Mouse (Mus musculus): ENCODE results near the gene Adam11.

- no peak for TF ChIP-seq CTCF (IDR thresholded peaks at IDR 0.05; ENCODE audit: control insufficient read depth, insufficient read depth, insufficient replicate concordance, low read depth, low read length)
- TF ChIP-seq POLR2A (IDR thresholded peaks at IDR 0.05; ENCODE audit: control insufficient read depth, low read depth, low read length) = no peak
These were observed 47.0 kb downstream of the Adam11 start for GRCm38 (mm10) chr11:102808246-102808645.
